Mouse (Mus musculus) embryonic facial prominence, embryonic 14.5 days (tissue): ENCODE measurements around the gene Thsd7a. TPM values are rescaled to one million over a fixed set of nuclear protein-coding genes. Genes with fewer than 3 reads are reported as not detected.
A peak's percentile ranks its signal among the peaks of the same experiment; 100 is the strongest.

ENCODE experiments used
- ATAC-seq: fragments of 200-750 bp; cut with Nextera tagmentation; 2 replicates; pipeline ENCODE4 v1.8.0; 2017; ENCODE audit warnings: low read depth, moderate number of reproducible peaks, moderate TSS enrichment
- DNase-seq: peaks from one replicate; pipeline ENCODE4 v3.0.0-alpha.2; 2015; ENCODE audit warnings: low spot score
- H3K27ac ChIP-seq: fragments of 300-500 bp; sonication (generic); replicated peaks from 2 replicates; pipeline ENCODE4 v1.5.1; 2014; ENCODE audit warnings: low read depth, mild to moderate bottlenecking, low read length, moderate library complexity
- H3K27me3 ChIP-seq: fragments of 300-500 bp; sonication (generic); replicated peaks from 2 replicates; pipeline ENCODE4 v1.6.1; 2014; ENCODE audit warnings: low read length; ENCODE audit not compliant: control insufficient read depth, insufficient read depth
- H3K36me3 ChIP-seq: fragments of 300-500 bp; sonication (generic); 2 replicates; pipeline ENCODE4 v1.6.1; 2014; ENCODE audit warnings: low read length, mixed read lengths; ENCODE audit not compliant: control insufficient read depth, insufficient read depth
- H3K4me1 ChIP-seq: fragments of 300-500 bp; sonication (generic); 2 replicates; pipeline ENCODE4 v1.6.1; 2014; ENCODE audit warnings: antibody characterized with exemption, low read length; ENCODE audit not compliant: control insufficient read depth, insufficient read depth
- H3K4me2 ChIP-seq: fragments of 300-500 bp; sonication (generic); 2 replicates; pipeline ENCODE4 v1.6.1; 2014; ENCODE audit warnings: low read depth, mild to moderate bottlenecking, low read length, moderate library complexity, mixed read lengths
- H3K4me3 ChIP-seq: fragments of 300-500 bp; sonication (generic); 2 replicates; pipeline ENCODE4 v1.5.1; 2014; ENCODE audit warnings: low read depth, mild to moderate bottlenecking, low read length
- H3K9ac ChIP-seq: fragments of 300-500 bp; sonication (generic); 2 replicates; pipeline ENCODE4 v1.6.1; 2014; ENCODE audit warnings: low read depth, mild to moderate bottlenecking, low read length, moderate library complexity, mixed read lengths
- H3K9me3 ChIP-seq: fragments of 300-500 bp; sonication (generic); 2 replicates; pipeline ENCODE4 v1.6.1; 2016; ENCODE audit warnings: low read length; ENCODE audit not compliant: control insufficient read depth
- WGBS: fragments of 180-500 bp; shearing (Covaris S2); extraction: QIAGEN DNeasy Blood & Tissue Kit; methylation state at CpG from one replicate; pipeline ENCODE4 v1.1.7; 2014; 5-methylcytosine and 5-hydroxymethylcytosine counted together
- polyA plus RNA-seq: library from polyadenylated mRNA; unstranded; fragments of >200 nt; fragmentation: Nextera tagmentation; extraction: Ambion mirVana; gene quantifications from 2 replicates; pipeline ENCODE4 v1.2.1, GENCODE M21; 2014

Gene Thsd7a
- polyA plus RNA-seq, 1 experiment from 2014 or later, result 4.9 TPM

GRCm38 (mm10) chr6:12602927-12603326 is 146.3 kb downstream of the Thsd7a start:
- H3K36me3 ChIP-seq, result no peaks in the 10 kb centered on the region
- H3K4me1 ChIP-seq, result no peaks in the 10 kb centered on the region
- WGBS, result 37% methylated on average over 2 of the region's 2 CpGs
- no peak overlapping the region for H3K4me2 ChIP-seq
- DNase-seq, result peak; percentile 3
- ATAC-seq, result no peak
- H3K9ac ChIP-seq, result no peak overlapping the region
- H3K27me3 ChIP-seq, result no peaks in the 10 kb centered on the region
- no peaks in the 10 kb centered on the region for H3K9me3 ChIP-seq
- no peak overlapping the region for H3K4me3 ChIP-seq
- no peak overlapping the region for H3K27ac ChIP-seq

GRCm38 (mm10) chr6:12602161-12602560 is 147.0 kb downstream of the Thsd7a start:
- no peak overlapping the region for H3K9ac ChIP-seq
- no peaks in the 10 kb centered on the region for H3K9me3 ChIP-seq
- DNase-seq (no peak), ATAC-seq (no peak)
- H3K4me3 ChIP-seq, result no peak overlapping the region
- H3K4me1 ChIP-seq, result no peaks in the 10 kb centered on the region
- no peak overlapping the region for H3K4me2 ChIP-seq
- no peak overlapping the region for H3K27ac ChIP-seq
- no peaks in the 10 kb centered on the region for H3K27me3 ChIP-seq
- WGBS, result 82% methylated on average over 4 of the region's 4 CpGs
- no peaks in the 10 kb centered on the region for H3K36me3 ChIP-seq

- DNase-seq (peak; percentile 8), ATAC-seq (no peak)
- H3K4me2 ChIP-seq, result no peak overlapping the region
Measured at GRCm38 (mm10) chr6:12584456-12584855, 164.8 kb downstream of the Thsd7a start.

GRCm38 (mm10) chr6:12581143-12581542 is 168.1 kb downstream of the Thsd7a start:
- Histone ChIP-seq H3K27ac (no peak overlapping the region), H3K9ac (no peak overlapping the region), H3K27me3 (no peaks in the 10 kb centered on the region), H3K36me3 (no peaks in the 10 kb centered on the region), H3K4me2 (no peak overlapping the region), H3K4me3 (no peak overlapping the region), H3K9me3 (no peaks in the 10 kb centered on the region), H3K4me1 (no peaks in the 10 kb centered on the region)
- ATAC-seq (no peak), DNase-seq (no peak)
- WGBS, result 50% methylated on average over 3 of the region's 3 CpGs

More at GRCm38 (mm10) chr6:12584456-12584855, 164.8 kb downstream of the Thsd7a start:
- Histone ChIP-seq H3K4me1 (no peaks in the 10 kb centered on the region), H3K27ac (no peak overlapping the region), H3K27me3 (no peaks in the 10 kb centered on the region), H3K4me3 (no peak overlapping the region), H3K9ac (no peak overlapping the region), H3K36me3 (no peaks in the 10 kb centered on the region), H3K9me3 (no peaks in the 10 kb centered on the region)
- 71% methylated on average over 4 of the region's 4 CpGs for WGBS

GRCm38 (mm10) chr6:12575619-12576216 is 173.5 kb downstream of the Thsd7a start:
- Histone ChIP-seq H3K27me3 (no peaks in the 10 kb centered on the region), H3K9me3 (no peaks in the 10 kb centered on the region), H3K4me2 (no peak overlapping the region), H3K9ac (no peak overlapping the region), H3K36me3 (no peaks in the 10 kb centered on the region), H3K4me1 (no peaks in the 10 kb centered on the region), H3K4me3 (no peak overlapping the region), H3K27ac (no peak overlapping the region)
- no peak for ATAC-seq
- WGBS, result 71% methylated on average over 6 of the region's 6 CpGs
- no peak for DNase-seq

GRCm38 (mm10) chr6:12572202-12572601 is 177.0 kb downstream of the Thsd7a start:
- 79% methylated on average over 5 of the region's 5 CpGs for WGBS
- DNase-seq (no peak), ATAC-seq (no peak)
- H3K36me3 ChIP-seq, result no peaks in the 10 kb centered on the region
- H3K9ac ChIP-seq, result no peak overlapping the region
- no peaks in the 10 kb centered on the region for H3K9me3 ChIP-seq
- no peak overlapping the region for H3K4me2 ChIP-seq
- no peaks in the 10 kb centered on the region for H3K4me1 ChIP-seq
- H3K27ac ChIP-seq, result no peak overlapping the region
- no peaks in the 10 kb centered on the region for H3K27me3 ChIP-seq
- no peak overlapping the region for H3K4me3 ChIP-seq

GRCm38 (mm10) chr6:12565136-12565535 is 184.1 kb downstream of the Thsd7a start:
- WGBS, result 84% methylated on average over 4 of the region's 4 CpGs
- H3K9ac ChIP-seq, result no peak overlapping the region
- no peak overlapping the region for H3K4me3 ChIP-seq
- ATAC-seq, result no peak
- H3K4me1 ChIP-seq, result no peaks in the 10 kb centered on the region
- H3K36me3 ChIP-seq, result no peaks in the 10 kb centered on the region
- no peak overlapping the region for H3K27ac ChIP-seq
- H3K9me3 ChIP-seq, result no peaks in the 10 kb centered on the region
- no peak for DNase-seq
- H3K27me3 ChIP-seq, result no peaks in the 10 kb centered on the region
- no peak overlapping the region for H3K4me2 ChIP-seq

- no peak overlapping the region for H3K4me3 ChIP-seq
- H3K9ac ChIP-seq, result no peak overlapping the region
- no peak for DNase-seq
- H3K9me3 ChIP-seq, result no peaks in the 10 kb centered on the region
- H3K4me2 ChIP-seq, result no peak overlapping the region
- no peaks in the 10 kb centered on the region for H3K36me3 ChIP-seq
- no peaks in the 10 kb centered on the region for H3K27me3 ChIP-seq
- H3K4me1 ChIP-seq, result no peaks in the 10 kb centered on the region
- ATAC-seq, result no peak
- H3K27ac ChIP-seq, result no peak overlapping the region
- WGBS, result 85% methylated on average over 3 of the region's 3 CpGs
Measured at GRCm38 (mm10) chr6:12562336-12562735, 186.9 kb downstream of the Thsd7a start.

- Histone ChIP-seq H3K9me3 (no peaks in the 10 kb centered on the region), H3K27me3 (no peaks in the 10 kb centered on the region), H3K27ac (no peak overlapping the region), H3K4me2 (no peak overlapping the region), H3K4me3 (no peak overlapping the region), H3K9ac (no peak overlapping the region), H3K36me3 (no peaks in the 10 kb centered on the region), H3K4me1 (no peaks in the 10 kb centered on the region)
- WGBS, result 84% methylated on average over 2 of the region's 2 CpGs
- no peak for ATAC-seq
- peak; percentile 25 for DNase-seq
Measured at GRCm38 (mm10) chr6:12560500-12560899, 188.7 kb downstream of the Thsd7a start.
